ENCODE assay signal across 21 mouse cellular contexts in genomic region chr16:57558258-57558657, GRCm38 (mm10).
"Had no signal": no experiment of that assay in that cellular context is flagged by ENCODE, and none has a peak within 500 bp of the region (broad histone marks: within the 10 kb centered on the region; RNA-seq: fewer than 3 reads in every experiment).

No protein-coding gene starts in this region.

- ATAC-seq: liver, postnatal 0 days; lung, postnatal 0 days; midbrain, embryonic 16.5 days had no signal

- H3K27me3 ChIP-seq: lung, embryonic 15.5 days; midbrain, embryonic 12.5 days; neural tube, embryonic 13.5 days; neural tube, embryonic 15.5 days had no signal

- H3K36me3 ChIP-seq: midbrain, embryonic 10.5 days; midbrain, embryonic 12.5 days; neural tube, embryonic 13.5 days; neural tube, embryonic 15.5 days had no signal

- H3K4me1 ChIP-seq: midbrain, embryonic 10.5 days; midbrain, embryonic 12.5 days; neural tube, embryonic 13.5 days; neural tube, embryonic 15.5 days had no signal

- H3K27ac ChIP-seq: lung, embryonic 15.5 days; macrophage; midbrain, embryonic 10.5 days; midbrain, embryonic 12.5 days; neural tube, embryonic 13.5 days; neural tube, embryonic 15.5 days had no signal

- H3K9ac ChIP-seq: liver, postnatal 0 days; lung, embryonic 15.5 days; midbrain, embryonic 12.5 days; neural tube, embryonic 13.5 days; neural tube, embryonic 15.5 days had no signal

- DNase-seq: liver, postnatal 0 days; lung, adult 2 months; lung, postnatal 14 days; lung, postnatal 36 days; midbrain, embryonic 14.5 days; retina, postnatal 1 day; right cerebral cortex, adult 18-20 months; right cerebral cortex, postnatal 25 days; right cerebral cortex, postnatal 4 days; thymus, adult 18-20 months; thymus, postnatal 14 days; thymus, postnatal 4 days had no signal

- H3K4me3 ChIP-seq: lung, embryonic 15.5 days; midbrain, embryonic 10.5 days; midbrain, embryonic 12.5 days; myocyte; neural tube, embryonic 13.5 days; neural tube, embryonic 15.5 days had no signal
